Comparison of ENCODE assay signal across 10 mouse cellular contexts in genomic region chr14:54592319-54592934, GRCm38 (mm10). TPM values are rescaled to one million over a fixed set of nuclear protein-coding genes. Genes with fewer than 3 reads are reported as not detected.
A peak's percentile ranks its signal among the peaks of the same experiment; 100 is the strongest.
DNase-seq lines count a peak whose midpoint lies in the region; ATAC-seq and TF ChIP-seq lines count a peak whose summit lies in the region.
"Had no signal": no experiment of that assay in that cellular context is flagged by ENCODE, and none has a peak within 500 bp of the region (broad histone marks: within the 10 kb centered on the region; RNA-seq: fewer than 3 reads in every experiment).

No protein-coding gene starts in this region.

- intact Hi-C loops in heart, postnatal 25 days (cut with DNase I), result no loop called here

- whole genome bisulfite sequencing in hindbrain, embryonic 15.5 days, result 65% methylated on average over 10 of the region's 10 CpGs
- WGBS in liver, embryonic 12.5 days (ENCODE audit: insufficient replicate concordance), result 25% methylated on average over 10 of the region's 10 CpGs

- peaks cover 6% of the 10 kb centered on the region for H3K4me1 ChIP-seq in cortical plate, adult 2 months (ENCODE audit: control insufficient read depth, insufficient read depth, low read length)
- peaks cover 4% of the 10 kb centered on the region; the same call in 1 of the 2 replicates for H3K4me1 ChIP-seq in hindbrain, embryonic 15.5 days (replicated peaks)
- peaks cover 23% of the 10 kb centered on the region for H3K4me1 ChIP-seq in liver, embryonic 12.5 days

- TF ChIP-seq CTCF in cortical plate, adult 2 months (IDR thresholded peaks at IDR 0.05; ENCODE audit: extremely low read depth, insufficient read depth, low read length), result no peak

- no peak overlapping the region for H3K4me3 ChIP-seq in cortical plate, adult 2 months (ENCODE audit: insufficient read depth, low read length)
- H3K4me3 ChIP-seq in hindbrain, embryonic 15.5 days, result no peak overlapping the region
- no peak overlapping the region for H3K4me3 ChIP-seq in liver, embryonic 12.5 days

- H3K9ac ChIP-seq in hindbrain, embryonic 15.5 days, result no peak overlapping the region
- no peak overlapping the region for H3K9ac ChIP-seq in liver, embryonic 12.5 days

- no peak overlapping the region for H3K4me2 ChIP-seq in hindbrain, embryonic 15.5 days
- H3K4me2 ChIP-seq in liver, embryonic 12.5 days, result no peak overlapping the region

- ATAC-seq in hindbrain, embryonic 15.5 days (ENCODE audit: low FRiP score, low read depth), result 0 out of 2 replicates have a peak, but pooled peaks have one; percentile 37
- 0 out of 2 replicates have a peak, but pooled peaks have one; percentile 36 for ATAC-seq in liver, embryonic 12.5 days
- ATAC-seq: Patski had no signal

- H3K36me3 ChIP-seq in hindbrain, embryonic 15.5 days, result no peaks in the 10 kb centered on the region
- H3K36me3 ChIP-seq in liver, embryonic 12.5 days, result peaks cover 24% of the 10 kb centered on the region

- H3K9me3 ChIP-seq in hindbrain, embryonic 15.5 days, result no peaks in the 10 kb centered on the region
- 0 out of 2 replicates have a peak, but pooled peaks cover 5% of the 10 kb centered on the region for H3K9me3 ChIP-seq in liver, embryonic 12.5 days (replicated peaks)

- peak overlapping the region; percentile 55 for H3K27ac ChIP-seq in cortical plate, adult 2 months (ENCODE audit: insufficient read depth, low read length)
- H3K27ac ChIP-seq in hindbrain, embryonic 15.5 days (replicated peaks), result peak overlapping the region; percentile 49
- H3K27ac ChIP-seq in liver, embryonic 12.5 days, result peak overlapping the region; percentile 27

- peak; percentile 65 to 76 for DNase-seq in heart, adult 18-20 months
- no peak for DNase-seq in heart, postnatal 25 days (ENCODE audit: low spot score)
- peak; percentile 75 for DNase-seq in telencephalon, adult 2 months (ENCODE audit: low read depth, low spot score)
- DNase-seq in gastrocnemius, postnatal 25 days, result no peak
- no peak for DNase-seq in cerebellum, adult 18-20 months

- no peaks in the 10 kb centered on the region for H3K27me3 ChIP-seq in hindbrain, embryonic 15.5 days
- H3K27me3 ChIP-seq in liver, embryonic 12.5 days (replicated peaks), result no peaks in the 10 kb centered on the region
- H3K27me3 ChIP-seq: Patski had no signal

- TF ChIP-seq POLR2A in cortical plate, adult 2 months (IDR thresholded peaks at IDR 0.05; ENCODE audit: extremely low read depth, insufficient read depth, low read length), result no peak

RNA-seq across cellular contexts. Expression of gene 4931414P19Rik, which starts 13.4 kb away (rescaled TPM):
- total RNA-seq in heart, adult 18-20 months (2021), result 1 to 10 TPM; 3.0 to 6.1 TPM
- 1 to 10 TPM; 3.7 to 4.0 TPM for total RNA-seq in heart, postnatal 25 days (2021)
- 5.2 and 5.8 TPM in 2 replicates for polyA plus RNA-seq in cortical plate, adult 2 months (2012; rRNA removed)
- 5.1 and 6.1 TPM in 2 replicates for polyA plus RNA-seq in hindbrain, embryonic 15.5 days (2015; fragmentation: Nextera tagmentation; extraction: Ambion mirVana)
- polyA plus RNA-seq in liver, embryonic 12.5 days (2016; fragmentation: Nextera tagmentation; extraction: Ambion mirVana), result 3.7 and 4.1 TPM in 2 replicates
- 1 to 10 TPM; 2.9 to 3.4 TPM for total RNA-seq in gastrocnemius, postnatal 25 days (2021)

RNA-seq across cellular contexts. Expression of gene Ajuba, which starts 15.1 kb away (rescaled TPM):
- 1 to 10 TPM; 3.7 to 3.9 TPM for total RNA-seq in heart, adult 18-20 months (2021)
- total RNA-seq in heart, postnatal 25 days (2021), result 1 to 10 TPM; 6.0 to 6.5 TPM
- 2.3 and 3.0 TPM in 2 replicates for polyA plus RNA-seq in cortical plate, adult 2 months (2012; rRNA removed)
- polyA plus RNA-seq in hindbrain, embryonic 15.5 days (2015; fragmentation: Nextera tagmentation; extraction: Ambion mirVana), result 8.7 and 9.6 TPM in 2 replicates
- polyA plus RNA-seq in liver, embryonic 12.5 days (2016; fragmentation: Nextera tagmentation; extraction: Ambion mirVana), result 10.4 and 12.7 TPM in 2 replicates
- total RNA-seq in gastrocnemius, postnatal 25 days (2021), result 1 to 10 TPM; 2.3 to 2.6 TPM

RNA-seq across cellular contexts. Expression of gene Psmb5, which starts 25.4 kb away (rescaled TPM):
- total RNA-seq in heart, adult 18-20 months (2021), result 100 to 1,000 TPM; 173 to 201 TPM
- 100 to 1,000 TPM; 195 to 201 TPM for total RNA-seq in heart, postnatal 25 days (2021)
- 181 and 197 TPM in 2 replicates for polyA plus RNA-seq in cortical plate, adult 2 months (2012; rRNA removed)
- 441 and 446 TPM in 2 replicates for polyA plus RNA-seq in hindbrain, embryonic 15.5 days (2015; fragmentation: Nextera tagmentation; extraction: Ambion mirVana)
- 281 and 292 TPM in 2 replicates for polyA plus RNA-seq in liver, embryonic 12.5 days (2016; fragmentation: Nextera tagmentation; extraction: Ambion mirVana)
- total RNA-seq in gastrocnemius, postnatal 25 days (2021), result 100 to 1,000 TPM; 175 to 184 TPM

RNA-seq across cellular contexts. Expression of gene Psmb11, which starts 28.8 kb away (rescaled TPM):
- not detected for total RNA-seq in heart, adult 18-20 months (2021)
- total RNA-seq in heart, postnatal 25 days (2021), result not detected
- 0.17 and 0.23 TPM in 2 replicates for polyA plus RNA-seq in cortical plate, adult 2 months (2012; rRNA removed)
- polyA plus RNA-seq in hindbrain, embryonic 15.5 days (2015; fragmentation: Nextera tagmentation; extraction: Ambion mirVana), result not detected in 2 replicates
- not detected in 2 replicates for polyA plus RNA-seq in liver, embryonic 12.5 days (2016; fragmentation: Nextera tagmentation; extraction: Ambion mirVana)
- total RNA-seq in gastrocnemius, postnatal 25 days (2021), result not detected
- polyA plus RNA-seq: gonadal fat pad, adult 2 months had no signal

RNA-seq across cellular contexts. Expression of gene Haus4, which starts 38.0 kb away (rescaled TPM):
- 1 to 10 TPM; 2.6 to 2.8 TPM for total RNA-seq in heart, adult 18-20 months (2021)
- total RNA-seq in heart, postnatal 25 days (2021), result 1 to 10 TPM; 3.2 to 3.6 TPM
- polyA plus RNA-seq in cortical plate, adult 2 months (2012; rRNA removed), result 3.7 and 3.8 TPM in 2 replicates
- polyA plus RNA-seq in hindbrain, embryonic 15.5 days (2015; fragmentation: Nextera tagmentation; extraction: Ambion mirVana), result 19.0 TPM in 2 replicates
- 49.3 and 52.0 TPM in 2 replicates for polyA plus RNA-seq in liver, embryonic 12.5 days (2016; fragmentation: Nextera tagmentation; extraction: Ambion mirVana)
- 1 to 10 TPM; 2.8 to 3.8 TPM for total RNA-seq in gastrocnemius, postnatal 25 days (2021)

Comparison
In these comparisons a context has a peak if more than half of its experiments do, and no peak if none do; other contexts are left out.
1. DNase-seq: peak in heart, adult 18-20 months (2 of 2) and telencephalon, adult 2 months (single experiment); none in heart, postnatal 25 days (single experiment), gastrocnemius, postnatal 25 days (single experiment) and cerebellum, adult 18-20 months (0 of 2).
2. Peak in every context shown above with its lines, with median percentiles within 50 percentile points of each other: H3K27ac ChIP-seq.